Mouse (Mus musculus) liver, postnatal 0 days (tissue): ENCODE measurements at regions not wholly inside any gene's neighbourhood (a gene's known extent, or its start where the extent isn't known, plus 50 kb on each side); places are given as distances from the start of the nearest gene placed in this dataset.

ENCODE experiments used
- ATAC-seq: fragments of 200-750 bp; cut with Nextera tagmentation; 2 replicates; pipeline ENCODE4 v1.8.0; 2017; ENCODE audit warnings: mild to moderate bottlenecking, moderate library complexity
- DNase-seq: peaks from one replicate; pipeline ENCODE4 v3.0.0-alpha.2; 2016
- H3K27ac ChIP-seq: fragments of 300-500 bp; sonication (generic); 2 replicates; pipeline ENCODE4 v1.5.1; 2014; ENCODE audit warnings: antibody characterized with exemption, moderate library complexity, mild to moderate bottlenecking, low read depth
- H3K27me3 ChIP-seq: fragments of 300-500 bp; sonication (generic); 2 replicates; pipeline ENCODE4 v1.6.1; 2014; ENCODE audit warnings: low read length, control low read depth, mixed read lengths; ENCODE audit not compliant: insufficient read depth
- H3K36me3 ChIP-seq: fragments of 300-500 bp; sonication (generic); replicated peaks from 2 replicates; pipeline ENCODE4 v1.6.1; 2014; ENCODE audit warnings: mild to moderate bottlenecking, control low read depth, low read length, moderate library complexity, mixed read lengths; ENCODE audit not compliant: insufficient read depth
- H3K4me1 ChIP-seq: fragments of 300-500 bp; sonication (generic); 2 replicates; pipeline ENCODE4 v1.6.1; 2014; ENCODE audit warnings: antibody characterized with exemption, mild to moderate bottlenecking, control low read depth; ENCODE audit not compliant: insufficient read depth
- H3K4me2 ChIP-seq: fragments of 300-500 bp; sonication (generic); 2 replicates; pipeline ENCODE4 v1.6.1; 2014; ENCODE audit warnings: low read depth, mild to moderate bottlenecking, low read length, moderate library complexity, mixed read lengths
- H3K4me3 ChIP-seq: fragments of 300-500 bp; sonication (generic); 2 replicates; pipeline ENCODE4 v1.5.1; 2014; ENCODE audit warnings: low read depth, low read length
- H3K9ac ChIP-seq: fragments of 300-500 bp; sonication (generic); replicated peaks from 2 replicates; pipeline ENCODE4 v1.6.1; 2014; ENCODE audit warnings: mild to moderate bottlenecking, moderate library complexity
- H3K9me3 ChIP-seq: fragments of 300-500 bp; sonication (generic); 2 replicates; pipeline ENCODE4 v1.6.1; 2016; ENCODE audit warnings: mild to moderate bottlenecking, control low read depth, low read length, mixed read lengths
- CTCF ChIP-seq: sonication (generic); IDR thresholded peaks from 2 replicates; pipeline ENCODE4 v1.5.1; 2016; ENCODE audit warnings: antibody characterized with exemption, low read depth
- EP300 ChIP-seq: IDR thresholded peaks from 2 replicates; pipeline ENCODE4 v1.6.1; 2016; ENCODE audit warnings: antibody characterized with exemption, low read depth, mild to moderate bottlenecking
- WGBS: fragments of 180-500 bp; shearing (Covaris S2); extraction: QIAGEN DNeasy Blood & Tissue Kit; methylation state at CpG from one replicate; pipeline ENCODE4 v1.1.7; 2014; ENCODE audit not compliant: insufficient replicate concordance; 5-methylcytosine and 5-hydroxymethylcytosine counted together

GRCm38 (mm10) chr5:64534371-64534770 lies 268.8 kb upstream of the Klf3 start:
- no peak for ATAC-seq
- Histone ChIP-seq H3K9me3 (no peaks in the 10 kb centered on the region), H3K36me3 (no peaks in the 10 kb centered on the region), H3K4me1 (peaks cover 6% of the 10 kb centered on the region), H3K9ac (no peak overlapping the region), H3K4me3 (no peak overlapping the region), H3K27ac (no peak overlapping the region), H3K27me3 (no peaks in the 10 kb centered on the region), H3K4me2 (no peak overlapping the region)
- 74% methylated on average over 4 of the region's 4 CpGs for WGBS
- DNase-seq, result no peak
- TF ChIP-seq EP300, result no peak
- TF ChIP-seq CTCF, result no peak

- DNase-seq (no peak), ATAC-seq (no peak)
- TF ChIP-seq EP300 (no peak), CTCF (no peak)
- H3K9me3 ChIP-seq, result no peaks in the 10 kb centered on the region
- no peak overlapping the region for H3K4me2 ChIP-seq
- H3K4me3 ChIP-seq, result no peak overlapping the region
- no peaks in the 10 kb centered on the region for H3K27me3 ChIP-seq
- 85% methylated on average over 6 of the region's 6 CpGs for WGBS
- no peaks in the 10 kb centered on the region for H3K36me3 ChIP-seq
- H3K9ac ChIP-seq, result no peak overlapping the region
- H3K27ac ChIP-seq, result no peak overlapping the region
- H3K4me1 ChIP-seq, result peaks cover 6% of the 10 kb centered on the region
These were observed 268.2 kb upstream of the Klf3 start for GRCm38 (mm10) chr5:64534947-64535346.

- TF ChIP-seq EP300 (no peak), CTCF (no peak)
- WGBS, result 89% methylated on average over 4 of the region's 4 CpGs
- no peak for ATAC-seq
These were observed 267.6 kb upstream of the Klf3 start for GRCm38 (mm10) chr5:64535546-64535945.

GRCm38 (mm10) chr5:64536393-64537112 lies 266.6 kb upstream of the Klf3 start:
- H3K4me2 ChIP-seq, result no peak overlapping the region
- no peaks in the 10 kb centered on the region for H3K27me3 ChIP-seq
- no peak for DNase-seq
- no peaks in the 10 kb centered on the region for H3K9me3 ChIP-seq
- H3K4me3 ChIP-seq, result no peak overlapping the region
- peaks cover 6% of the 10 kb centered on the region for H3K4me1 ChIP-seq
- no peak overlapping the region for H3K27ac ChIP-seq
- peak; percentile 12; the same call in 1 of the 2 replicates for ATAC-seq
- H3K9ac ChIP-seq, result no peak overlapping the region
- H3K36me3 ChIP-seq, result no peaks in the 10 kb centered on the region
- TF ChIP-seq CTCF (no peak), EP300 (no peak)
- WGBS, result 68% methylated on average over 20 of the region's 20 CpGs

More at GRCm38 (mm10) chr5:64535546-64535945, 267.6 kb upstream of the Klf3 start:
- H3K4me3 ChIP-seq, result no peak overlapping the region
- H3K9me3 ChIP-seq, result no peaks in the 10 kb centered on the region
- no peak overlapping the region for H3K27ac ChIP-seq
- H3K36me3 ChIP-seq, result no peaks in the 10 kb centered on the region
- DNase-seq, result no peak
- peaks cover 6% of the 10 kb centered on the region for H3K4me1 ChIP-seq
- no peaks in the 10 kb centered on the region for H3K27me3 ChIP-seq
- H3K4me2 ChIP-seq, result no peak overlapping the region
- H3K9ac ChIP-seq, result no peak overlapping the region

GRCm38 (mm10) chr5:64537113-64537780 lies 265.9 kb upstream of the Klf3 start:
- no peaks in the 10 kb centered on the region for H3K9me3 ChIP-seq
- TF ChIP-seq EP300 (no peak), CTCF (no peak)
- peaks cover 6% of the 10 kb centered on the region for H3K4me1 ChIP-seq
- DNase-seq (no peak), ATAC-seq (no peak)
- no peak overlapping the region for H3K9ac ChIP-seq
- no peak overlapping the region for H3K27ac ChIP-seq
- no peak overlapping the region for H3K4me3 ChIP-seq
- 52% methylated on average over 10 of the region's 10 CpGs for WGBS
- H3K27me3 ChIP-seq, result no peaks in the 10 kb centered on the region
- H3K36me3 ChIP-seq, result no peaks in the 10 kb centered on the region
- peak overlapping the region; percentile 6; the same call in 1 of the 2 replicates for H3K4me2 ChIP-seq

- H3K9me3 ChIP-seq, result peaks cover 2% of the 10 kb centered on the region; the same call in 1 of the 2 replicates
- H3K36me3 ChIP-seq, result no peaks in the 10 kb centered on the region
- H3K9ac ChIP-seq, result no peak overlapping the region
- H3K27ac ChIP-seq, result no peak overlapping the region
- DNase-seq, result no peak
- no peak overlapping the region for H3K4me3 ChIP-seq
- TF ChIP-seq CTCF (no peak), EP300 (no peak)
- no peaks in the 10 kb centered on the region for H3K27me3 ChIP-seq
- peaks cover 4% of the 10 kb centered on the region; the same call in 1 of the 2 replicates for H3K4me1 ChIP-seq
- ATAC-seq, result no peak
- no peak overlapping the region for H3K4me2 ChIP-seq
These were observed 261.4 kb upstream of the Klf3 start for GRCm38 (mm10) chr5:64541765-64542164.
